Mouse (Mus musculus) spleen, adult 12 weeks (tissue): ENCODE data around the gene 4933406M09Rik.

Experiments used
- DNase-seq: peaks from one replicate; pipeline ENCODE4 v3.0.0; 2022; ENCODE audit warnings: low spot score

The 4933406M09Rik gene

DNA sequence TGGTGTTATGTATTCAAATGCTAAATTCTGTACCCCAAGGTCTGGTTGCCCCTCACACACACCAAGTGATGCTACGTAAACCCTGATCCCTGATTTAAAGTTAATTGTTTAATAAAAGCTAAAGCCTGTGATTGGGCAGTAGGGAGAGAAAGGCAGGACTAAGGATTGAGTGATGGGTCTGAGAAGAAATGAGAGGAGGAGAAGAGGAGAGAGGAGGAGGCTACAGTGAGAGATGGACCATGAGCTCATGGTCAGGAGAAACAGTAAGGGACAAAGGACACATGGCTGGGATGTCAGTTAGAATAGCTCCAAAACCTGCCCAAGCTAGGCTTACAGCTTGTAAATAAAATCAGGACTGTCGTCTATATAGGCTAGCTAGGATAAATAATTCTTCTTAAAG lies 4.7 kb upstream of the 4933406M09Rik start:
- no peak for DNase-seq

DNA sequence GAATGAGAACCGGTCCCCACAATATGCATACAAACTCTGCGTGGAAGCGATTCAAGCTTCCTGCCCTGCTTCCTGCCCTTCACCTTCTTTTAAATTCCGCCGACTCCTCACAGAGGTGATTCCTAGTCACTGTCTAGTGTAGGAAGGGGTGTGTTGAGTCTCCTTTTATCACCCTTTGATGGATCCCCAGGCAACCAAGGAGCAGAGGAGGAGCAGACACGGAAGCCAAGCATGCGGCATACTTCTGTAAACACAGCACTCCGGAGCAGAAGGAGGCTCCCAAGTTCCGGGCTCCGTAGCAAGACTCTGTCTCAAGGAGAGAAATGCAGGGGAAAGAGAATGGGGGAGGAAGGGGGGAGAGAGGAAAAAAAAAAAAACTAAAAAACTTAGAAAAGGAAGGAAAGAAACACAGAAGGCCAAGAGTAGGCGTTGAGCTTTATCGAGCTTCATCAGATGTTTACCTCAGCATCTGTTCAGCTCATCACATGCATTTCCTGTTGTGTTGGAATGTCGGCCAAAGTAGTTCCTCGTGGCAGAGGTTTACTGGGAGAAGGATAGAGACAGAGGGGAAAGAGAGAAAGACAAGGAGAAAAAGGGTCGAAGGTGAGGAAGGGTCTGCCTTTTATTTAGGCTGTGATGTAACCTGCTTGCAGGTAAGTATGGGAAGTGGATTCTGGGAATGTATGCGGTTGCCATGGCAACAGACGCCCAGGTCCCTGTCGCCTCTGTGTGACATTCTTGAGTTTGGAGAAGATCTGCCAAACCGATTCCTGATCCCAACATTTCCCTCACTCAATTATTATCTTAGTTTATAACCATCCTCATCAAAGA lies 3.7 kb upstream of the 4933406M09Rik start:
- no peak for DNase-seq

DNA sequence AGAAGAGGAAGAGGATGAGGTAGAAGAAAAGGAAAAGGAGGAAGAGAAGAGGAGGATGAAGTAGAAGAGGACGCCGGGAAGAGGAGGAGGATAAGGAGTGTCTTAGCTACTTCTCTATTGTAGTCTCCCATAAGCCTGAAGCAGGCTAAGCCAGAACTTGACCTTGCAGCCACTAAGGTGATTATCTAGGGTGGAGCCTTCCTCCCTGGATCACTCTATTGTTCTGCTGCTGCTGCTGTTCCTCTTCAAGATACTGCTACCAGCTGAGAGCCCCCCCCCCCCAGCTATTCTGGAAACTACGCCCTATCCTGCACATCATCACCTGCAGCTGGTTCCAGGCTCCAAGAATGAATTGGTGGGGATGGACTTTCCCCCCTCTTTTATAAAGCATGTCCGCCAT lies 1.2 kb upstream of the 4933406M09Rik start:
- no peak for DNase-seq

DNA sequence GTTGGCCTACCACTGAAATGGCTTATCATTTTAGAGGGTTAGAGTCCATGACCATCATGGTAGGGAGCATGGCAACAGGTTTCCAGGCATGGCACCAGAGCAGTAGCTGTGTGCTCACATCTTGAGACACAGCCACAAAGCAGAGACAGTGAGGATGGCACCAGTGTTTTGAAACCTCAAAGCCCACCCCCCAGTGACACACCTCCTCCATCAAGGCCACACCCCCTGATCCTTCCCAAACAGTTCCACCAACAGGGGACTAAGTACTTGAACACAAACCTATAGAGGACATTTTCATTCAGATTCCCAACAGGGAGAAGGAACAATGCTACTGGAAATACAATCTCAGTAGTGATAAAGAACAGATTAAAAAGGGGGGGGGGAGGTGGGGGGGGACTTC lies 564 bp upstream of the 4933406M09Rik start:
- no peak for DNase-seq

DNA sequence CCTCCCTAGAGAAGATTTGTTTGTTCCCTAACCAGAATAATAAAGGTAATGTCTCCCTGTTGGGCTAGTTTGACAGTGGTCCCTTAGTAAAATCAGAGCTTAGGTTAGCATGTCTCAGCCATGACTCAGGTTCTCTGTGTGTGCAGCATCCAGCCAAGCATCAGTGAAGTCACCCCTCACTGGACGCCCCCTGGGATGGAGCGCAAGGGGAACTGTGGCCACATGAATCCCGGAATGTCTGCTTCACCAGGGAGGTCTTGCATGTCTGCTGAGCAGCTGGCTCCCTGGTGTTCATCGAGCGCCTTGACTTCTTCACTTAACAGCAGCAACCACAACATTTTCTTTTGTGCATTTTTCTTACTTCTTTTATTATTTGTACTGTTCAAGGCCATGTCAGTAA lies 8.1 kb downstream of the 4933406M09Rik start:
- no peak for DNase-seq

DNA sequence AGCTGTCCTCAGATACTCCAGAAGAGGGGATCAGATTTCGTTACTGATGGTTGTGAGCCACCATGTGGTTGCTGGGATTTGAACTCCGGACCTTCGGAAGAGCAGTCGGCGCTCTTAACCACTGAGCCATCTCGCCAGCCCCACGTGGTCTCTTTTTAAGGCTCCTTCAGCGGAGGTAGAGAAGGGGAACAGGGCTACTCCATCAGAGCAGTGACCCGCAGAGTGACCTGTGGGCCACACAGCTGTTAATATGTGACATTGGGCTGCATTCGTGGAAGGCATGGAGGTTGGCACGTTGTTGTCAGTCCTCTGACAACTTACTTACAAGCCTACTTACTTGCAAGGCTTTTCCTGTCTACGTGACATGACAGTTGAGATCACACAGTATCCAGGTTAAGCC lies 12.5 kb downstream of the 4933406M09Rik start:
- DNase-seq: no peak

DNA sequence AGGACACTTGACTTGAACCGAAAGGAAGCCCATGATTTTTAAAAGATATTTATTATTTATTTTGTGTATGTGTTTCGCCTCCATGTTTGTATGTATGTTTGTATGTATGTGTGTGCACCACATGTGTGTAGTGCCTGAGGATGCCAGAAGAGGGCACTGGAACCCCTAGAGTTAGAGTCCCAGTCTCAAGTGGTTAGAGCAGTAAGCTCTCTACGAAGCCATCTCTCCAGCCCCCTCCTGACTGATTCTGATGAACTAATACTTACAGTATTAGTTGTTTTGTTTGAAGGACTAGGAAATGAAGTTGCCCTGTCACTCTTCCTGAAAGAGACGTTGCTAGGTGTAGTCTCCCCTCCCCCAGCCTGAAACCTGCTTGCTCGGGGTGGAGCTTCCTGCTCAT lies 14.0 kb downstream of the 4933406M09Rik start:
- DNase-seq: no peak

DNA sequence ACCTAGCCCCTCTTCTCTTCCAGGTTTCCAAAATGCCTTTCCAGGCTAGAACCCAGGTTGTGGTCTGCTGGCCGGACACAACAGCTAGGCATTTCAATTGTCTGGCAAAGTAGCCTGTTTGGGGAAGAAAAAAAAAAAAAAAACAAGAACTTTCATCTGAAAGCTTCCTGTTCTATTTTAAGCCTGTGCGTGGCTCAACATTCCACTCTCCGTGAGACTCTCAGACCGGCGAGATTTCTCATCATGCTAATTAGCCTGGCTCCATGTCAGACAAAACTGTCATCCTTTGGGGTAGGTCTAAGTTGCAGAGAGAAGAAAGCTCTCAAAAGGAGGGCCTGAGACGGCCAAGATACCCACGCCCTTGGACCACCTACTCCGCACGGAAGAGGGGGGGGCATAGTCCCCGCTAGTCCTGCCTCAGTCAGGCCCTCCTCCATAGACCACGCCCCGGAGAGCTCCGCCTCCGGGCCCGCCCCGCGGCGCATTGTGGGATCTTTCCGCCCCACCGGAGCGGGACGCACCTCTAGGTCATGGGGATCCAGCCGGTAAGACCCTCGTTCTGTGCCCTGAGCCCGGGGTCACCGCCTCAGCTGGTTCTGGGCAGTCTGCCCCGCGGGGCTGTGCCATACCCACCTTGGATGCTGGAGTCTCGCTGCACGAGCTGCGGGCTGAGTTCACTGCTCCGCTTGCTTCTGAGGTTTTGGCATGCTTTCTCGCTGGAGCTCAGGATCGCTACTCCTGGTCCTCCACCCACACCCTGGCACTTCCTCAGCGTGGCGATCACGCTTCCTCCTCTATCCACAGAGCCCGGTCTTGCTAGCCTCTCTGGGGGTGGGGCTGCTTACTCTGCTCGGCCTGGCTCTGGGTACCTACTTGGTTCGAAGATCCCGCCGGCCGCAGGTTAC lies 20.0 kb downstream of the 4933406M09Rik start, which contains the start of gene Cyb5r1:
Gene Cyb5r1, plus strand, starts transcription at position 51 of the 905 bp plus-strand sequence.
- peak; percentile 83 for DNase-seq

DNA sequence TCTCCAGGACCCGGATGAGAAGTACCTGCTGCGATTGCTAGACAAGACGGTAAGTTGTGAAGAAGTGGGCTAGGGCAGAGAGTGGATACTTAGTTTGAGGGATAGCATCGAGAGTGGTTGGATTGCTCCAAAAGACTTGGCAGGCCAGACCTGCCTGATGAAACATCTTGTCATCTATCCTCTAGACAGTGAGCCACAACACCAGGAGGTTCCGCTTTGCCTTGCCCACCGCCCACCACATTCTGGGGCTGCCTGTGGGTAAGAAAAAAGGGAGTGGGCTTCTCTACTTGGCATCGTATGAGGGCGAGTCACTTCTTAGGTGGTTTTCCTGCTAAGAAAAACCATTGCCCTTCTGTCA lies 20.7 kb downstream of the 4933406M09Rik start:
- no peak for DNase-seq

DNA sequence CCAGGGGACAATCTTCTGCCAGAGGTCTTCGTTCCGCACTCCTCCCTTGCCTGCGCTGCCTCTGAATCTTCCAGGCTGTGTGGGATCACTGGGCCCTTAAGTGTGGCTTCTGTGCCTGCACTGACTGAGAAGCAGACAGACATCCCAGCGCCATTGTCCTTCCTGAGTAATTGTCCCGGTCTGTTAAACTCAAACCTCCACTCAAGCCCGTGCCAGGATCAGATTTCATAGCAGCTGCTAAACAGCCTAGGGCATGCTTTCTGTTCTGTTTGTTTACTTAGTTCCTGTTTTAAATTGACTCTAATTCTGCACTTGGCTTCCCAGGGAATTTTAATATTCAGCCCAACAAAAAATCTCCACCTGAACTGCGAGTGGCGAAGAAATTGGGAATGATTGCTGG lies 22.3 kb downstream of the 4933406M09Rik start:
- no peak for DNase-seq

DNA sequence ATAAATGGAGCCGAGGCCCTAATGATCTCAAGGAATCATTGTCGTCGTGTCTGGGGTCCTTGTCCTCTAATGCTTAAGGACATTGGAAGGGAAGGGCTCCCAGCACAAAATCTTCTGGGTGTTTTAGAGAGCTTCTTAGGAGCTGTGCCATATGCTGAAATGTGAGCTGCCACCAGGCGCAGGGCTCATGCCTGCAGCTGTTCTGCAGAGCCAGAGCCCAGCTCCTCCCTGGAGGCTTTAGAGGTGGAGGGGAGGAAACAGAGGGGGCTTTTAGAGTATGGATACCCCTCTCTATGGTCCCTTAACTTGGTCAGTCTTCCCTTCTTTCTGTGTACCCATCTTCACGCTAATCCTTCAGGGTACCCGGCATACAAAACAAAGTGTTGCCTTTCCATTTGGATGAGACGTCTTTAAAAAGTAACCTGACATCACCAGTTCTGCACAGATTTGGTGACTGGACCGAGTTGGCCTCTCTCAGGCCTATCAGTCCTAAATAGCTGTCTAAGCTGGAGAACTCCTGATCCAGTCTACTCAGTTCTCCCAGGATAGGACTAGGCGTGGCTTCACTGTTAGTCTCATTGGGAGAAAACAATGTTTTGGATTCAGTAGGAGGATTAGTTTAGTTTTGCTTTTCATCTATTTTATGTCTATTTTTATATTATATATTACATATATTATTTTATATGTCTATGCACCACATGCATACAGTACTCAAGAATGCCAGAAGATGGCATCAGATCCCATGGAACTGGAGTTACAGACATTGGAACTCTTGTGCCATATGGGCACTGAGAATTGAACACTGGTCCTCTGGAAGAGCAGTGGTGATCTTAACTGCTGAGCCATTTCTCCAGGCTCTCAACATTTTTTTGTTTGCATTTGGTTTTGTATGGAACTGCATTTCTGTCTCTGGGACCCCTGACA lies 26.2 kb downstream of the 4933406M09Rik start:
- DNase-seq: no peak

DNA sequence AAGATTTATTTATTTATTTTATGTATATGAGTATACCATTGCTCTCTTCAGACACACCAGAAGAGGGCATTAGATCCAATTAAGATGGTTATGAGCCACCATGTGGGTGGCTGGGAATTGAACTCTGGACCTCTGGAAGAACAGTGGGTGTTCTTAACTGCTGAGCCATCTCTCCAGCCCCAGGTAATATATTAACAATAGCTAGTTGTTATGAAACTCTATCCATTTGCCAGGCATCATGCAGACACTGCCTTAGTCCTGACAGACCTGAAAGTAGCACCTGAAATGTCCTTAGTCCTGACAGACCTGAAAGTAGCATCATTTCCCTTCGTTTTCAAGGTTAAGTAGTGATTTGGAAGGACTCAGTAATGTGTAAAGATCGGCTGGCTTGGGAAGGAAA lies 28.3 kb downstream of the 4933406M09Rik start:
- DNase-seq: no peak

DNA sequence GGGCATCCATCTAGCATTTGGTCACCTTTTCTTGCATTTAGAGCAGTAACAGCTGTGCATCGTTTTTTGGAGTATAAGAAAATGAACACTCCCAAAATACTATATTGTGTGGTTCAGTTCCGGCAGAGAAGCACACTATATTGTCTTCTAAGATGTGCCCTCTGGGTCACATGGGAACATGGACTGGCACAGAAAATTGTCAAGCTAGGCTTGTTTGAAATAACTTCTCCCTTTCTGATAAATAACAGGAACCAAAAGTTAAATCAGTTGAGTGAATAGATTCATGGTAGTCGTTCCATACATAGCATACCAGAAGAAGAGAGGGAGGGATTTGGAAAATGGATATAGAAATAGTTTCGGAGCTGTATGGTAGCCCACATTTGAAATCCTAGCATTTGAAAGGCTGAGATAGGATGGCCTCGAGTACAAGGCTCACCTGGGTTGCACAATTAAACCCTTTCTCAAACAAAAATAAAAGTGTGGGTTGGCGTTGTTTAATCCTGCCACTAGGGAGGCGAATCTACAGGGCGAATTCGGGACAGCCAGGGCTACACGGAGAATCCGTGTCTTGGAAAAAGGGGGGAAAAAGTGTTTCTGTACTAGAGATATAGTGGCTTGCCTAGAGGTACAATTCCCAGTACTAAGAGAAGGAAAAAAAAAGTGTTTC lies 28.9 kb downstream of the 4933406M09Rik start:
- DNase-seq: no peak

DNA sequence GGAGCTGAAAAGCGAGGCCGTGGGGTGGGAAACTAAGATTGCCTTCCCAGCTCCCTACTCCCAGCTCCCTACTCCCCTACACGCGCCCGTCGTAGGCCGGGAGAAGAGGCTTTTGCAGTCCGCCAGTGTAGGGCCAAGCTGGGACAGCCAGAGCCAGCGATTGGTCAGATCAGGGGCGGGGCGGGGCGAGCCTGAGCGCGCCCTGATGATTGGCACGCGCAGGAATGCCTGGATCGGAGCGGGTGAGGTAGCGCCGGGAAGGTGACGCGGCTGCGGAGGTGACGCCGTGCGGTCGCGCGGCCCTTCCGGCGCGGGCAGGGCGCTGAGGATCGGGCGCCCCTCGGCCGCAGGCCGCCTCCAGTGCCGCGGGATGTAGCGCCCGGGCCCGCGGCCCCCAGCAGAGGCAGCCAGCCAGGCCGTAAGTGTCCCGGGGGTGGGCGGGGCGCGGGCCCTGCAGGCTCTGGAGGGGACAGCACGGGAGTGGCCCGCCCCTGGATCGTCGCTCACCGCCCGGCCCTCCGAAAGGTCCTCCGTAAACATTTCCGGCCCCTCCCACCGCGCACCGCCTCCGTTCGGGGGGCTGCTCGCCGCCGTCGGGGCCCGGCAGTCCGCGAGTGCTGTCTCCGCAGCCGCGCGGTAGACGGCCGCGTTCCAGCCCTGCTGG lies 29.6 kb downstream of the 4933406M09Rik start, which contains the start of gene Adipor1:
Gene Adipor1, plus strand, starts transcription at position 211 of the 664 bp plus-strand sequence.
- peak; percentile 93 for DNase-seq

DNA sequence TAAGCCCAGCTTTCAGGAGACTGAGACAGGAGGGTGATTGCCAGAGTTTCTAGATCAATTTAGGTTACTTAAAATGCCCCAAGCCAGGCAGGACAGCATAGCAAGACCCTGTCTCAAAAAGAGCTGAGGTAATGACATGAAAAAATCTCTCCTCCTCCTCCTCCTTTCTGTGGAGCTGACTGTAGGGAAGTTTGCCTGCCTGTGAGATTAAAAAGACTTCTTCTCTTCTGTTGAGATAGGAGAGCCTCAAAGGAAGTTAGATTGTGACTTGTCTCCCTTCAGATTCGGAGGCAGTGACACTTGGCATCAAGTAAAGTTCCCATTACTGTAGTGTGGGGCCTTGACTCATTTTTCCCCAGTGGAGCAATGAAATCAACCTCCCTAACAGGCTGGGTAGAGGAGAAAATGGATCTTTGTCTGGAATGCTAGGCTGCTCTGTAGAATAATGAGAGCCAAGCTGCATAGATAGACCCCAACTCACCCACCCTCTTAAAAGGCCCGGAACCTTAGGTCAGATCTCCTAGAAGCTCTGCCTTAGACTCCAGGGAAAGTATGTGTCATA lies 32.8 kb downstream of the 4933406M09Rik start:
- DNase-seq: no peak

DNA sequence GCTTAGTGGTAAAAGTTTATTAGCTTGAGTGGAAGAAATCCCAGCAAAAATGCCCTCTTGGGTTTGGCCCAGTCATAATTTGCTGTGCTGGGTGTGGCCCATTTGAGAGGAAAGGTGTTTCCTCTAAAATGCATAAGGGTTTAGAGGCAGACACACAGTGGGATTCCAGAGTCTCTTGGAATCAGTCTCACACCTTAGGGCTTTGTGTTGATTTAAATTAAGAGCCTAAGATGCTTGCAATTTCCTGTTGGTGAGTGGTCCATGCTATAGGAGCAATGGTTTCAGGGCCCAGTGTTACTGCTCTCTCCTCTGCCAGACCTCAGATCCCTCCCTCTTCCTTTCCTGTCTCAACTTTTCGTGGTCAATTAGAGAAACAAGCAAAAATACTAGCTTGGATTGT lies 33.4 kb downstream of the 4933406M09Rik start:
- no peak for DNase-seq

DNA sequence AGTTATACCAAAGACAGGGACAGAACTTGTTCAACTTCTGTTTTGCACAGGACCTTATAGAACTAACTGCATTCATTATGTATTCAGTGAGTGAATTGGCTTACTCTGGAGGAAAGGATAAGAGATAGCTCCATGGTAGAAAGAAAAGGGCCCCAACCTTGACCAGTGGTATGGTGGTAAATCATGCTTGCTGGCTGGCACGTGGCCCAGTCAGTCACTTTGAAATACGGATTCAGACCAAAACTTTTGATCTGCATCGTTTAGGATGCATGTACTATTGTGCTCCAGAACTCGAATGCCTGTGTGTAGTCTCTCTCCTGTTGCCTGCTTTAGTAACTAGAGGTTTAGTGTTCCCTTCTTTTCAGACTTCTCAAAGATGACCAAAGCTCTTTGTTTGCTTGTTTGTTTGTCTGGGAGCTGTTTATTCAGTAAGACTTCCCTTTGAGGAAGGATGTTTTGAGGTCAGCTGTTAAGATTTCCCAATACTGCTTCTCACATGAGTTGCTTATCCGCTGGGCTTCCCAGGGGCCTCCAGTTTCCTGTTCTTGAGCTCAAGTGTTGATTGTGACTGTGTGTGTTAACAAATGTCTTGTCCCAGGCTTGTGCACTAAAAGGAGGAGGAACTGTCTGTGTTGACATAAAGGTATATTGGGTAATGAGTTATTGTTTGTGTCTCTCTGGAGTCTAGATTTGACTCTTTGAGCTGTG lies 34.2 kb downstream of the 4933406M09Rik start:
- no peak for DNase-seq

DNA sequence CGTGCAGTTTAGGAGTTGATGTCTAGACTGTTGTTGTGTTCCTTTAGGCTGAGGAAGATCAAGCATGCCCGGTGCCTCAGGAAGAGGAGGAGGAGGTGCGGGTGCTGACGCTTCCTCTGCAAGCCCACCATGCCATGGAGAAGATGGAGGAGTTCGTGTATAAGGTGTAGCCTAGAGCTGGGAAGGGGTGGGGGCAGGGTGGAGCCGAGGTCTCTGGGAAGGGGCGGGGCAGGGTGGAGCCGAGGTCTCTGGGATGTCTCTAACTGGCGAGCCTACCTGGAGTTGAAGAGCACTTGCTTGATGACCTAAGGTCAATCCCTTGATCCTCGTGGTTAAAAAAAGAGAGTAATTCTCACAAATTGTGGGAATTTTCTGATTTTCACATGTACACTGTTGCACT lies 38.2 kb downstream of the 4933406M09Rik start:
- DNase-seq: peak; percentile 34

DNA sequence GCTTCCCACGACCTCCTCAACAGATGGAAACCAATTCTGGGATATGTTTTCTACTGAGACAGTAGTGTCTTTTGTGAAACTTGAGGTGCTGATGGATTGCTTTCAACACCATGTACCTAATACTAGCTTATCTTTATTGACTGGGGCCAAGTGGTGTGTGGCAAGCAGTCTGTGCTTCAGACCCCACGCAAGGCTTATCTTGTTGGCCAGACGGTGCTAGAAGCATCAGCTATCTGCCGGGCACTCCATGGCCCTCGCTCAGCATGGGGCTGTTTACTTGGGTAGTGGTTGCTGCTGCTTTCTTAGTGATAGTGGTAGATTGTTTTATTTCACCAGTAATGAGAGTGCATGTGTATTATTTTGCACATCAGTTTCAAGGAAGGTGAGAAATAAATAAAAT lies 40.5 kb downstream of the 4933406M09Rik start:
- DNase-seq: peak; percentile 74

DNA sequence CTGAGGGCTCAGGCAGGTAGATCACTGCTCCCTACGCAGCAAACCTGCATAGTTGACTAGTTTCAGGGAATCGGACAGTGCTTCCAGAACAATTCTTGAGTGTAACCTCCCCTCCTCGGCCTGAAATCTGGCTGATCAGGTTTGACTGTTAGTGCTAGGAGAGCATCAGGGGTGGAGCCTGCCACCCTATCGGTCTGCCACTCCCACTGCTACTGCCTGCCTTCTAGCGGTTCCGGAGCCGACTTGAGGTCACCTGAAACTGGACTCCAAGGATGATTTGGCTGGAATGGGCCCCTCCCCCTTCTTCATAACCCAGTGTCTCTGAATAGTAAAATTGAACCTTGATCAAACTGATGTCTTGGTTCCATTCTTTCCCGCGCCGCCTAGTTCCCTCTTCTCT lies 47.3 kb downstream of the 4933406M09Rik start:
- DNase-seq: no peak
